Mouse (Mus musculus): Measurements from ENCODE around the gene Igf2bp1. TPM values are rescaled to one million over a fixed set of nuclear protein-coding genes. Genes with fewer than 3 reads are reported as not detected.

The Igf2bp1 gene
- polyA plus RNA-seq, 1 experiment from 2014 or later = 28.5 TPM

- H3K4me2 ChIP-seq (replicated peaks; ENCODE audit: low read depth, low read length) = no peak overlapping the region
- H3K4me3 ChIP-seq (ENCODE audit: low read depth, low read length) = no peak overlapping the region
- H3K27ac ChIP-seq (ENCODE audit: low read length) = peak overlapping the region; percentile 35; the same call in 1 of the 2 replicates
- H3K9ac ChIP-seq (replicated peaks; ENCODE audit: low read depth, low read length) = no peak overlapping the region
- WGBS = 62% methylated on average over 6 of the region's 6 CpGs
- H3K27me3 ChIP-seq (ENCODE audit: control insufficient read depth, insufficient read depth, low read length) = no peaks in the 10 kb centered on the region
- H3K4me1 ChIP-seq (ENCODE audit: control insufficient read depth, insufficient read depth, low read length) = peaks cover 48% of the 10 kb centered on the region
- no peak for ATAC-seq (ENCODE audit: insufficient number of reproducible peaks, insufficient read depth, low FRiP score, low read depth)
- H3K9me3 ChIP-seq (ENCODE audit: control insufficient read depth, low read depth, low read length) = no peaks in the 10 kb centered on the region
- H3K36me3 ChIP-seq (ENCODE audit: control insufficient read depth, insufficient read depth, low read length) = no peaks in the 10 kb centered on the region; the same call in 1 of the 2 replicates
These were observed 17.8 kb downstream of the Igf2bp1 start for GRCm38 (mm10) chr11:95987854-95988447.

GRCm38 (mm10) chr11:95982475-95982874, 23.3 kb downstream of the Igf2bp1 start:
- peak; percentile 65; the same call in 1 of the 2 replicates for ATAC-seq (ENCODE audit: insufficient number of reproducible peaks, insufficient read depth, low FRiP score, low read depth)
- Histone ChIP-seq H3K36me3 (ENCODE audit: control insufficient read depth, insufficient read depth, low read length) (peaks cover 13% of the 10 kb centered on the region), H3K27me3 (ENCODE audit: control insufficient read depth, insufficient read depth, low read length) (no peaks in the 10 kb centered on the region), H3K9ac (replicated peaks; ENCODE audit: low read depth, low read length) (no peak overlapping the region), H3K27ac (ENCODE audit: low read length) (peak overlapping the region; percentile 40; the same call in 1 of the 2 replicates), H3K4me3 (ENCODE audit: low read depth, low read length) (no peak overlapping the region), H3K9me3 (ENCODE audit: control insufficient read depth, low read depth, low read length) (no peaks in the 10 kb centered on the region), H3K4me2 (replicated peaks; ENCODE audit: low read depth, low read length) (no peak overlapping the region), H3K4me1 (ENCODE audit: control insufficient read depth, insufficient read depth, low read length) (peaks cover 7% of the 10 kb centered on the region; the same call in 1 of the 2 replicates)
- WGBS = 31% methylated on average over 1 of the region's 1 CpGs

GRCm38 (mm10) chr11:95981804-95982203, 23.9 kb downstream of the Igf2bp1 start:
- Histone ChIP-seq H3K27ac (ENCODE audit: low read length) (peak overlapping the region; percentile 39), H3K27me3 (ENCODE audit: control insufficient read depth, insufficient read depth, low read length) (no peaks in the 10 kb centered on the region), H3K9me3 (ENCODE audit: control insufficient read depth, low read depth, low read length) (no peaks in the 10 kb centered on the region), H3K36me3 (ENCODE audit: control insufficient read depth, insufficient read depth, low read length) (peaks cover 13% of the 10 kb centered on the region), H3K4me3 (ENCODE audit: low read depth, low read length) (no peak overlapping the region), H3K4me1 (ENCODE audit: control insufficient read depth, insufficient read depth, low read length) (peaks cover 7% of the 10 kb centered on the region; the same call in 1 of the 2 replicates), H3K4me2 (replicated peaks; ENCODE audit: low read depth, low read length) (no peak overlapping the region), H3K9ac (replicated peaks; ENCODE audit: low read depth, low read length) (no peak overlapping the region)
- ATAC-seq (ENCODE audit: insufficient number of reproducible peaks, insufficient read depth, low FRiP score, low read depth) = no peak
- WGBS = 79% methylated on average over 12 of the region's 12 CpGs

- Histone ChIP-seq H3K36me3 (ENCODE audit: control insufficient read depth, insufficient read depth, low read length) (peaks cover 22% of the 10 kb centered on the region), H3K4me1 (ENCODE audit: control insufficient read depth, insufficient read depth, low read length) (peaks cover 7% of the 10 kb centered on the region; the same call in 1 of the 2 replicates), H3K9me3 (ENCODE audit: control insufficient read depth, low read depth, low read length) (no peaks in the 10 kb centered on the region), H3K27ac (ENCODE audit: low read length) (no peak overlapping the region), H3K4me2 (replicated peaks; ENCODE audit: low read depth, low read length) (no peak overlapping the region), H3K9ac (replicated peaks; ENCODE audit: low read depth, low read length) (no peak overlapping the region), H3K27me3 (ENCODE audit: control insufficient read depth, insufficient read depth, low read length) (no peaks in the 10 kb centered on the region), H3K4me3 (ENCODE audit: low read depth, low read length) (no peak overlapping the region)
- WGBS = 68% methylated on average over 8 of the region's 8 CpGs
- ATAC-seq (ENCODE audit: insufficient number of reproducible peaks, insufficient read depth, low FRiP score, low read depth) = no peak
These were observed 24.9 kb downstream of the Igf2bp1 start for GRCm38 (mm10) chr11:95980762-95981418.

- 81% methylated on average over 3 of the region's 3 CpGs for WGBS
- peaks cover 37% of the 10 kb centered on the region for H3K36me3 ChIP-seq (ENCODE audit: control insufficient read depth, insufficient read depth, low read length)
- H3K4me3 ChIP-seq (ENCODE audit: low read depth, low read length) = no peak overlapping the region
- H3K9me3 ChIP-seq (ENCODE audit: control insufficient read depth, low read depth, low read length) = no peaks in the 10 kb centered on the region
- no peak overlapping the region for H3K4me2 ChIP-seq (replicated peaks; ENCODE audit: low read depth, low read length)
- H3K27me3 ChIP-seq (ENCODE audit: control insufficient read depth, insufficient read depth, low read length) = no peaks in the 10 kb centered on the region
- no peak overlapping the region for H3K9ac ChIP-seq (replicated peaks; ENCODE audit: low read depth, low read length)
- ATAC-seq (ENCODE audit: insufficient number of reproducible peaks, insufficient read depth, low FRiP score, low read depth) = no peak
- H3K4me1 ChIP-seq (ENCODE audit: control insufficient read depth, insufficient read depth, low read length) = peaks cover 7% of the 10 kb centered on the region; the same call in 1 of the 2 replicates
- no peak overlapping the region for H3K27ac ChIP-seq (ENCODE audit: low read length)
These were observed 27.3 kb downstream of the Igf2bp1 start for GRCm38 (mm10) chr11:95978487-95978886.

- ATAC-seq (ENCODE audit: insufficient number of reproducible peaks, insufficient read depth, low FRiP score, low read depth) = no peak
- H3K27ac ChIP-seq (ENCODE audit: low read length) = no peak overlapping the region
- no peak overlapping the region for H3K9ac ChIP-seq (replicated peaks; ENCODE audit: low read depth, low read length)
These were observed 29.4 kb downstream of the Igf2bp1 start for GRCm38 (mm10) chr11:95976290-95976689.

GRCm38 (mm10) chr11:95975694-95976093, 30.0 kb downstream of the Igf2bp1 start:
- no peak overlapping the region for H3K27ac ChIP-seq (ENCODE audit: low read length)
- no peak overlapping the region for H3K9ac ChIP-seq (replicated peaks; ENCODE audit: low read depth, low read length)
- peaks cover 55% of the 10 kb centered on the region for H3K36me3 ChIP-seq (ENCODE audit: control insufficient read depth, insufficient read depth, low read length)
- H3K9me3 ChIP-seq (ENCODE audit: control insufficient read depth, low read depth, low read length) = no peaks in the 10 kb centered on the region
- no peak for ATAC-seq (ENCODE audit: insufficient number of reproducible peaks, insufficient read depth, low FRiP score, low read depth)
- no peak overlapping the region for H3K4me3 ChIP-seq (ENCODE audit: low read depth, low read length)
- no peaks in the 10 kb centered on the region for H3K4me1 ChIP-seq (ENCODE audit: control insufficient read depth, insufficient read depth, low read length)
- no peak overlapping the region for H3K4me2 ChIP-seq (replicated peaks; ENCODE audit: low read depth, low read length)
- WGBS = 92% methylated on average over 5 of the region's 5 CpGs
- H3K27me3 ChIP-seq (ENCODE audit: control insufficient read depth, insufficient read depth, low read length) = no peaks in the 10 kb centered on the region

More at GRCm38 (mm10) chr11:95976290-95976689, 29.4 kb downstream of the Igf2bp1 start:
- no peaks in the 10 kb centered on the region for H3K4me1 ChIP-seq (ENCODE audit: control insufficient read depth, insufficient read depth, low read length)
- no peak overlapping the region for H3K4me3 ChIP-seq (ENCODE audit: low read depth, low read length)
- 88% methylated on average over 2 of the region's 2 CpGs for WGBS
- no peak overlapping the region for H3K4me2 ChIP-seq (replicated peaks; ENCODE audit: low read depth, low read length)
- peaks cover 53% of the 10 kb centered on the region for H3K36me3 ChIP-seq (ENCODE audit: control insufficient read depth, insufficient read depth, low read length)
- H3K27me3 ChIP-seq (ENCODE audit: control insufficient read depth, insufficient read depth, low read length) = no peaks in the 10 kb centered on the region
- no peaks in the 10 kb centered on the region for H3K9me3 ChIP-seq (ENCODE audit: control insufficient read depth, low read depth, low read length)

- ATAC-seq (ENCODE audit: insufficient number of reproducible peaks, insufficient read depth, low FRiP score, low read depth) = no peak
- 68% methylated on average over 6 of the region's 6 CpGs for WGBS
These were observed 32.6 kb downstream of the Igf2bp1 start for GRCm38 (mm10) chr11:95973187-95973586.

More at GRCm38 (mm10) chr11:95973187-95973586, 32.6 kb downstream of the Igf2bp1 start:
- no peaks in the 10 kb centered on the region for H3K4me1 ChIP-seq (ENCODE audit: control insufficient read depth, insufficient read depth, low read length)
- H3K4me2 ChIP-seq (replicated peaks; ENCODE audit: low read depth, low read length) = no peak overlapping the region
- H3K4me3 ChIP-seq (ENCODE audit: low read depth, low read length) = no peak overlapping the region
- H3K9ac ChIP-seq (replicated peaks; ENCODE audit: low read depth, low read length) = no peak overlapping the region
- peaks cover 70% of the 10 kb centered on the region for H3K36me3 ChIP-seq (ENCODE audit: control insufficient read depth, insufficient read depth, low read length)
- H3K27ac ChIP-seq (ENCODE audit: low read length) = no peak overlapping the region
- no peaks in the 10 kb centered on the region for H3K9me3 ChIP-seq (ENCODE audit: control insufficient read depth, low read depth, low read length)
- no peaks in the 10 kb centered on the region for H3K27me3 ChIP-seq (ENCODE audit: control insufficient read depth, insufficient read depth, low read length)

All from stomach, embryonic 14.5 days (tissue).